Mouse (Mus musculus) E14TG2a.4 (cell line): ENCODE data around the gene Gadd45g.
"Not testable (repeated sequence)": the region's sequence is repeated elsewhere in the genome, so short reads cannot be mapped to it uniquely, and the experiment has no call there.

Experiments
- H3K27me3 ChIP-seq: 2 replicates; pipeline ENCODE4 v1.6.1; 2014; ENCODE audit warnings: low read length, control low read depth; ENCODE audit not compliant: insufficient read depth
- H3K36me3 ChIP-seq: 2 replicates; pipeline ENCODE4 v1.6.1; 2014; ENCODE audit warnings: low read length, control low read depth; ENCODE audit not compliant: insufficient read depth
- H3K4me1 ChIP-seq: replicated peaks from 2 replicates; pipeline ENCODE4 v1.6.1; 2014; ENCODE audit warnings: low read depth, low read length, control low read depth
- H3K4me3 ChIP-seq: replicated peaks from 2 replicates; pipeline ENCODE4 v1.5.1; 2014; ENCODE audit warnings: mild to moderate bottlenecking, low read length
- H3K9me3 ChIP-seq: 2 replicates; pipeline ENCODE4 v1.6.1; 2014; ENCODE audit warnings: low read length, control low read depth
- CTCF ChIP-seq: conservative IDR thresholded peaks from 2 replicates; pipeline ENCODE4 v1.5.1; 2014; ENCODE audit warnings: low read length
- NANOG ChIP-seq: IDR thresholded peaks from 2 replicates; pipeline ENCODE4 v1.6.1; 2014; ENCODE audit warnings: borderline replicate concordance, low read length, mixed read lengths
- POU5F1 ChIP-seq: IDR thresholded peaks from 2 replicates; pipeline ENCODE4 v1.6.1; 2014; ENCODE audit warnings: low read length, borderline replicate concordance

The Gadd45g gene

GRCm38 (mm10) chr13:51821988-51822387, 24.5 kb upstream of the Gadd45g start:
- no peak overlapping the region for H3K4me3 ChIP-seq
- peaks cover 7% of the 10 kb centered on the region; the same call in 1 of the 2 replicates for H3K9me3 ChIP-seq
- TF ChIP-seq NANOG, result no peak
- TF ChIP-seq CTCF, result no peak
- no peak for TF ChIP-seq POU5F1
- no peaks in the 10 kb centered on the region for H3K27me3 ChIP-seq
- H3K4me1 ChIP-seq, result peaks cover 26% of the 10 kb centered on the region
- H3K36me3 ChIP-seq, result no peaks in the 10 kb centered on the region

- H3K4me3 ChIP-seq, result no peak overlapping the region
- peaks cover 34% of the 10 kb centered on the region for H3K4me1 ChIP-seq
- no peaks in the 10 kb centered on the region for H3K27me3 ChIP-seq
- TF ChIP-seq POU5F1, result no peak
- TF ChIP-seq NANOG, result no peak
- no peak for TF ChIP-seq CTCF
- no peaks in the 10 kb centered on the region for H3K36me3 ChIP-seq
- H3K9me3 ChIP-seq, result peaks cover 7% of the 10 kb centered on the region; the same call in 1 of the 2 replicates
These were observed 22.5 kb upstream of the Gadd45g start for GRCm38 (mm10) chr13:51823822-51824495.

GRCm38 (mm10) chr13:51830744-51831450, 15.6 kb upstream of the Gadd45g start:
- H3K36me3 ChIP-seq, result no peaks in the 10 kb centered on the region
- TF ChIP-seq NANOG (no peak), CTCF (peak; percentile 70), POU5F1 (no peak)

GRCm38 (mm10) chr13:51832491-51832890, 14.0 kb upstream of the Gadd45g start:
- Histone ChIP-seq H3K36me3 (no peaks in the 10 kb centered on the region), H3K4me3 (no peak overlapping the region), H3K4me1 (peaks cover 46% of the 10 kb centered on the region), H3K27me3 (no peaks in the 10 kb centered on the region; the same call in 1 of the 2 replicates), H3K9me3 (no peaks in the 10 kb centered on the region)
- TF ChIP-seq POU5F1, result no peak
- no peak for TF ChIP-seq CTCF
- no peak for TF ChIP-seq NANOG

More at GRCm38 (mm10) chr13:51830744-51831450, 15.6 kb upstream of the Gadd45g start:
- no peaks in the 10 kb centered on the region for H3K9me3 ChIP-seq
- no peak overlapping the region for H3K4me3 ChIP-seq
- H3K27me3 ChIP-seq, result no peaks in the 10 kb centered on the region; the same call in 1 of the 2 replicates
- H3K4me1 ChIP-seq, result peaks cover 49% of the 10 kb centered on the region

DNA sequence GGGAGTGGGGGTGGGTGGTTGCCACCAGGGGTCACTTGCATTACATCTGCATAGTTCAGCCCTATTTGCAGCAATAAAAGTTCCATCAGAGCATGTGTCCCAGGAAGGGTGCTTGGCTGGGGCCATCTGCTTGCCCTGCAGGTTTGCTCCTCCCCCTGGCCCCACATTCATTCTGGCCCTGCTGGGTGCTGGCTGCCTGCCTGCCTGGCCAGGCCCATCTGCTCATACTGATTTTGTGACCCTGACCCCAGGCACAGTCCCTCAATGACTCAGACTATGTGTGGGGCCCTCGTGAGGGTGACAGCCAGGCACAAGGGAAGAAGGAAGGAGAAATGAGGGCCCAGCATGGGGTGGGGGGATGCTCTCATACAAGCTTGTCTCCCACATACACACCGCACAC, 12.9 kb upstream of the Gadd45g start:
- Histone ChIP-seq H3K9me3 (no peaks in the 10 kb centered on the region), H3K4me1 (peaks cover 44% of the 10 kb centered on the region), H3K27me3 (peaks cover 10% of the 10 kb centered on the region), H3K36me3 (no peaks in the 10 kb centered on the region), H3K4me3 (no peak overlapping the region)
- no peak for TF ChIP-seq POU5F1
- no peak for TF ChIP-seq NANOG
- no peak for TF ChIP-seq CTCF

DNA sequence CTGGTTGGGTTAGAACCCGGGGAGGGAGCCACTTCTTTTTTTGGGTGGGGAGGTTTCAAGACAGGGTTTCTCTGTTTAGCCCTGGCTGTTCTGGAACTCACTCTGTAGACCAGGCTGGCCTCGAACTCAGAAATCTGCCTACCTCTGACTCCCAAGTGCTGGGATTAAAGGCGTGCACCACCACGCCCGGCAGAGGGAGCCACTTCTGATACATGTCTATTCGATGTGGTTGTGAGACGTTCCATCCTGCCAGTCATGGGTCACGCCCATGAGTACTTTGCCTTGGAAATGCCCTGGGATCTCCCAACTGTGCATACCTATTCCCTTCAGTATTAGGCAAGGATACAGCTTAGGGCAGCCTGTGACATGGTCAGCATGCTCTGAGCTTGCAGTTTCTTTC, 12.5 kb upstream of the Gadd45g start:
- H3K9me3 ChIP-seq, H3K36me3 ChIP-seq, H3K4me3 ChIP-seq: not testable (repeated sequence)
- peaks cover 41% of the 10 kb centered on the region for H3K4me1 ChIP-seq
- H3K27me3 ChIP-seq, result peaks cover 13% of the 10 kb centered on the region

DNA sequence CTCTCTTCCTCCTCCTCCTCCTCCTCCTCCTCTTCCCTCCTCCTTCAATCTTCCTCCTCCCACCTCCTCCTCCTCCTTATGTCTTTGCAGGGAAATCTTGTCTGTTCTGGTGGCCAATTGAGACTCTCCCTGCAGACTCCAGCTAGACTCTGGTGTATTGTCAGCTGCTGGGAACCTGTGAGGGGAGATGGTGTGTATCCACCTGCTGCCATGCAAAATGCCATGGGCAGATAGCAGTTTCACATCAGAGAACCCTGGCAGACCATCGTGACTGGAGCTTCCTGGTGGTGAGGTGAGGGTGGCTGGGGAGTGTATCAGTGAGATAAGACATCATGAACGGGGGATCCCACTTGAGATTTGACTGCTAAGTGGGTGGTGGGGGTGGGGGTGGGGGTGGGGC, 12.0 kb upstream of the Gadd45g start:
- Histone ChIP-seq H3K4me3 (no peak overlapping the region), H3K36me3 (no peaks in the 10 kb centered on the region), H3K4me1 (peaks cover 41% of the 10 kb centered on the region), H3K27me3 (peaks cover 18% of the 10 kb centered on the region), H3K9me3 (no peaks in the 10 kb centered on the region)
- TF ChIP-seq CTCF, result no peak
- no peak for TF ChIP-seq NANOG
- no peak for TF ChIP-seq POU5F1

- H3K36me3 ChIP-seq, H3K4me3 ChIP-seq, H3K9me3 ChIP-seq: not testable (repeated sequence)
- Histone ChIP-seq H3K27me3 (peaks cover 19% of the 10 kb centered on the region), H3K4me1 (peaks cover 41% of the 10 kb centered on the region)
These were observed 11.3 kb upstream of the Gadd45g start for GRCm38 (mm10) chr13:51835208-51835607.

- Histone ChIP-seq H3K4me3 (no peak overlapping the region), H3K27me3 (peaks cover 41% of the 10 kb centered on the region), H3K4me1 (peaks cover 46% of the 10 kb centered on the region), H3K36me3 (no peaks in the 10 kb centered on the region), H3K9me3 (no peaks in the 10 kb centered on the region)
- TF ChIP-seq POU5F1, result no peak
- TF ChIP-seq NANOG, result no peak
- no peak for TF ChIP-seq CTCF
These were observed 9.1 kb upstream of the Gadd45g start for GRCm38 (mm10) chr13:51837402-51837801.
